Mouse (Mus musculus): ENCODE measurements around the gene Klf13.

Gene Klf13

DNA sequence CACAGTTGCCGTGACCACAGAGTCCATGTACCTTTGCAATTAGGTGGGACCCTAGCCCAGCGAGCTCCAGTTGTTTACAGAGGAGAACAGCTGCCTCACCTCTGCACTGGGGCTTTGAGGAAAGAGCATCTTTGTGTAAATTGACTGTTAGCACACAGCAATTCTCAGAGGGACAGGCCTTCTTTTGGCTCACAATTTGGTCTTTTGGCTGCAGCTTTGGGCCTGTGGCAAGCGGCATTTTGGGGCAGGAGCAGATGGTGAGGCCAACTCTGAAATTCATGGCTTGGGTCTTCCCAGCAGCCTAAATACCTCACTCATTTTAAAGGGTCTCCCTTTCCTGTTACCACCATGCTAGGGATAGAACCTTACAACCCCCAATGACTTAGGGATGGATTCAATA, 10.5 kb upstream of the Klf13 start:
- DNase-seq (ENCODE audit: low spot score in 2 of 2): no peak

- DNase-seq (ENCODE audit: low spot score in 2 of 2): no peak
Measured at GRCm38 (mm10) chr7:63947514-63948487, 9.1 kb upstream of the Klf13 start.

DNA sequence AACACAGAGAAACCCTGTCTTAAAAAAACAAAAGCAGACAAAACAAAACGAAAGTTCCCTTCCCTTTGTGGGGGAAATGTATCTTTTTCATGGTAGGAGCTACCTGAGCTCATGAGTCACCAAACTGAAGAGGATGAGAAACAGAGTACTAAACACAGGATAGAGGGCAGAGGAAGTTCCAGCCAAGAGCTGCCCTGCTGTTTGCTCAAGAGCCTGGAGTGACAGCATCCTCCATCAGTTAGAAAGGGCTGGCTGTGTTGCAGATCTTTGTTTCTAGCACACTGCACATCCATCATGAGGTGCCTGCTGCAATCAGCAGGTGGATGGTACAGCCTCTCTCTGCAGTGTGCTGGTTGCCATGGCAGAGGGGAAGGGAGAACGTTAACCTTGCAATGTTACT, 5.2 kb upstream of the Klf13 start:
- DNase-seq (ENCODE audit: low spot score in 2 of 2): no peak

GRCm38 (mm10) chr7:63941501-63941900, 2.8 kb upstream of the Klf13 start:
- DNase-seq (ENCODE audit: low spot score in 2 of 2): no peak

- DNase-seq (ENCODE audit: low spot score in 2 of 2): no peak
Measured at GRCm38 (mm10) chr7:63941050-63941449, 2.3 kb upstream of the Klf13 start.

DNA sequence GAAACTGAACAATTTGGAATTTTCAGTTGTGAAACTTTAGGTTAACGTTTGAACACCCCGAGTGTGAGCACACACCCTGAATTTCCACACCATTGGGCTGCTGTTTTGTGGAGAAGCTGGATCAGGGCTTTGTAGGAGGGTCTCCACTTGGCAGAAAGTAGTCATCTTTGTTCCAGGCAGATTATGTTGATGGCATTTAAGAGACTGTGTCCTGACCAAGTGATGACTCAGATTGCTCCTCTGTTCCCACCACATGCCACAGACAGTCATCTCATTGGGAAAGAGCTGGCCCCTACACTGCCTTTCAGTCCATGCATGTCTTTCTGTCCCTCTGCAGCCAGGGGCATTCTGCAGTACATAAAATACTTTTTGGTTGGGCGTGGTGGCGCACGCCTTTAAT, 1.6 kb upstream of the Klf13 start:
- DNase-seq (ENCODE audit: low spot score in 2 of 2): no peak

- peak in 1 of 2 experiments; percentile 66 for DNase-seq (ENCODE audit: low spot score in 2 of 2)
Measured at GRCm38 (mm10) chr7:63939397-63939951, 759 bp upstream of the Klf13 start.

- DNase-seq (ENCODE audit: low spot score in 2 of 2): no peak
Measured at GRCm38 (mm10) chr7:63938066-63938913, 425 bp downstream of the Klf13 start.

DNA sequence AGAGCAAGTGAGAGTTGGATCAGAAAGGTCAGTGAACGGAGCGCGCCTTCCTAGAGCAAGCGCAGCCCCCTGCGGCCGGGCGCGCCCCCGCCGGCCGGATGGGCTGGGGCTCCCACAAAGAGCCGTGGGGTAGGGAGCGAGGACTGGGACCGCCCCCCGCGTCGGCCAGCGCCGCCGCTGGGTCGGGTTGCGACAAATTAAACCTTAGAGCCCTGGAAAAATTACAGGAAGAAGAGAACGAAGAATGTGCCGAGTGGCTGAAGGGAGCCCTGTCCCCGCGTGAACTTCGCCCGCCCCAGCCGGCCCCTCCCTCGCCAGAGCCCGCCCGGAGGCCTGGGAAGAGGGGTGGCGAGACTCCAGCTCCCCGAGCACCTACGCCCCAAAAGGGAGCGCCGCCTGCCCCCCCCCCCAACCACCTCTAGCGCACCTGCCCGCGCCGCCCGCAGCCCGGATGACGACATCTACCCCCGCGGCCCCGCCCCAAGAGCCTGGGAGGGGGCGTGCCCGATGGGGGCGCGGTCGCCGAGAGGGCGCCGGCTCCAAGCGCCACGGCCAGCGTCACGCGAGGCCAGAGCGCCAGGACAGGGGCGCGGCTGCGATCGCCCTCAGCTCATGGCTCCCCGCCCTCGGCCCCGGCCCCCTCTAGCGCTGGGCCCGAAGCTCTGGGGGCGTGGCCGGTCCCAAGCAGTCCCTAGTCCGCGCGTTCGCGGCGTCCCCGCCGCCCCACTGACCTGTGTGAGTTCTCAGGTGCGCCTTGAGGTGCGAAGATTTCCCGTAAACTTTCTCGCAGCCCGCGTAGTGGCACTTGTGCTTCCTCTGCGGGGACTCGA, 1.3 kb downstream of the Klf13 start:
- DNase-seq (ENCODE audit: low spot score in 2 of 2): peak; percentile 82 to 86

DNA sequence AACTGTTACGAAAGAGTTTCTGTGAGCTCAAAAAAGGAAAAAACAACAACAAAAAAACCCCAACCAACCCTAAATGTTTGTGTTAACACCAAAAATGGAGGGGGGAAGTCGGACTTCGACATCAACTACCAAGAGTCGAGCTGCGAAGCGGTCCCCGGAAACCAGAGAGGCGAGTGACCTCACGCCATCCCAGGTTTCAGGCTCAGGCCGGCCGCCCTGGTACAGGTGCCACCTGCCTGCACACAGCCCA, 1.8 kb downstream of the Klf13 start:
- no peak for DNase-seq (ENCODE audit: low spot score in 2 of 2)

DNA sequence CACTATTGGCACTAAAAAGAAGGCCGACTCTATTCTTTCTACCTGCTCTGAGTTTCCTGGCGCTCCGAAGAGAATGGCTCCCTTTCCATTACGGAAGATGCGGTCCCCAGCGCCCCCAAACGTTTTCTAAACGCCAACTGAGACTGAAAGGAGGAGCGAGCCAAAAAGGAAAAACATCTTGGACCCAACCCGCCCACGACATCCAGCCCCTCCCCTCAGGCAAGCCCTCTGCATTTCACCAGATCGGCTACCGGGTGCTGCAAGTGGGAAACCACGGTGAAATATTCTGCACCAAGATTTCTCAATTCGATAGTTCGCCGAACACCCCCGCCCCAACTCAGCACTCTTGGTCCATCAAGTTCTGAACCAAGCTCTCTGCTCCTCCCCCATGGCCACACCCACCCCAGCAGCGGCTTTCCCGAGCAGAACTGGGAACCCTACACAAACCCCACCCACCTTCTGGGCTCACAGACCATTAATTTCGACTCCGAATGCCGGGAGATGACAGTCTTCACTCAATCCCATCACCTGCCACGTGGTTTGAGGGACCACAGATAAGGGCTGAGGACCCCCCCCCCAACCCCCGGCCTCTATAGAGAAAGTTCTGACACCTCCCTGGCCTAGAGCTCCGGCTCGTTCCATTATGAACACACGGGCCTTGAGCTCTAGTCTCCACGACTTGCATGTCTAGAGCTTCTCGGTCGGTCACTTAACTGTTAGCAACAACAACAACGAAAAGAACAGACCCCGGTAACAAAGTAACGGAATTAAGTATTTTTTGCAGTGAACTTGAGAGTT, 2.3 kb downstream of the Klf13 start:
- peak; percentile 64 to 83 for DNase-seq (ENCODE audit: low spot score in 2 of 2)

DNA sequence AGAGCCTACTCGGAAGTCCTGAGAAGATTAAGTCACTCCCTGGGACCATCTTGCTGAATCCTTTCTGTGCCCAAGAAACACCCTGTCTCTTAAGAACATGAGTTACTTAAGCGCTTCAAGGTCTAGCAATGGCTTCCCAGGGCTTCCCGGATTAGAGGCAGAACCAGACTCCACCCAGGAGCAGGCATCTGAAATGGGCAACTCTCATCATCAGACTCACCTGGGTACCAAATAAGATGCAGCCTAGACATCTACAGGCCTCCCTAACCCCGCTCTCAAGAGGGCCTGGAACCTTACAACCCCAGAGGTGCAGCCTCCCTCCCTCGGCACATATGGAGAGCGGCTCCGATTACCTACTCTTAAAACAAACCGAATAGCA, 2.9 kb downstream of the Klf13 start:
- DNase-seq (ENCODE audit: low spot score in 2 of 2): no peak

- no peak for DNase-seq (ENCODE audit: low spot score in 2 of 2)
Measured at GRCm38 (mm10) chr7:63934530-63934929, 4.2 kb downstream of the Klf13 start.

DNA sequence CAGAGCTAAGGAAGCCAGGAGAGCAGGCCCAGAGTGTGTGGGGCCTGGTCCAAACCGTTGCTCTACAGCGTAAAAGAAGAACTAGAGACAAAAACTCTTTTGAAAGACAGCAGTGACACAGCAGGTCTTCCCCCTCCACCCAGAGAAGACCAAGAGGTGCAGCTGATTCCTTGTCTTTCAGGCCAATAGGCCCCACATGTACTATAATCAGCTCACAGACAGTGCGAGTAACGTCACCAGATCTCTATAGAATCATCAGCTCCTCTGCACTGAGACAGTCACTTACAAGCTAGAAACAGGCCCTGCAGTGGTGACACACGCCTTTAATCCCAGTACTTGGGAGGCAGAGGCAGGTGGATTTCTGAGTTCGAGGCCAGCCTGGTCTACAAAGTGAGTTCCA, 4.8 kb downstream of the Klf13 start:
- no peak for DNase-seq (ENCODE audit: low spot score in 2 of 2)

- no peak for DNase-seq (ENCODE audit: low spot score in 2 of 2)
Measured at GRCm38 (mm10) chr7:63932461-63932860, 6.3 kb downstream of the Klf13 start.

GRCm38 (mm10) chr7:63930766-63931165, 7.9 kb downstream of the Klf13 start:
- DNase-seq (ENCODE audit: low spot score in 2 of 2): no peak

DNA sequence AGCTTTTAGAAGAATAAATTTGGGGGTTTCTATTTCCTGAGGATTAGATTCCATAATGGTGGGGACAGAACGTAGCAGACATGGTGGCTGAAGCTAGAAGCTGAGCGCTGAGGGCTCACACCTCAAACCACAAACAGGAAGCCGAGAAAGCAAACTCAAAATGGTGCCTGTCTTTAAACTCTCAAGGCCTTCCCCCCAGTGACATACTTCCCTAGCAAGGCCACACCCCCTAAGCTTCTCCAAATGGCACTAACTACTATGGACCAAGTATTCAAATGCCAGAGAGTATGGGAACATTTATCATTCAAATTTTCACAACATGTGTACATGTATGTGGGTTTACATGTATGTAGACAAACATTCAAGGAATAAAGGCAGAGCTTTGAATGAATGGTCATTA, 8.6 kb downstream of the Klf13 start:
- no peak for DNase-seq (ENCODE audit: low spot score in 2 of 2)

DNA sequence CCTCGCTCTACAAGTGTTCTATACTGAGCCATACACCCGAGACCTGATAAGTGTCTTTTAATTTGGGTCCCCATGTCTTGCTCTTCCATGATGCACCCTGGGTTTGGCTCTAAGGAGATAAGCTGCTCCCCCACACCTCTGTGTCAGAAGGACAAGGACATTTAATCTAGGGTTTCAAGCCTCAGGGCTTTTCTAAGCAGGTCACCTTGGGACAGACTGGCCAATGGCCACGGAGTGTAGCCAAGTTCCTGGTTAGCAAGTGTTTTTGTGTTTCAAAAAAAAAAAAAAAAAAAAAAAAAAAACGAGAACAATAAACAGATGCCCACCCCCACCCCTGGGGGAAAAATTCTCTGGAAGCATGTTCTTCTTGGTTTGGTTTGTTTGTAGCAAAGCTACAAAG, 9.6 kb downstream of the Klf13 start:
- DNase-seq (ENCODE audit: low spot score in 2 of 2): no peak

GRCm38 (mm10) chr7:63927121-63927520, 11.6 kb downstream of the Klf13 start:
- DNase-seq (ENCODE audit: low spot score in 2 of 2): no peak

DNA sequence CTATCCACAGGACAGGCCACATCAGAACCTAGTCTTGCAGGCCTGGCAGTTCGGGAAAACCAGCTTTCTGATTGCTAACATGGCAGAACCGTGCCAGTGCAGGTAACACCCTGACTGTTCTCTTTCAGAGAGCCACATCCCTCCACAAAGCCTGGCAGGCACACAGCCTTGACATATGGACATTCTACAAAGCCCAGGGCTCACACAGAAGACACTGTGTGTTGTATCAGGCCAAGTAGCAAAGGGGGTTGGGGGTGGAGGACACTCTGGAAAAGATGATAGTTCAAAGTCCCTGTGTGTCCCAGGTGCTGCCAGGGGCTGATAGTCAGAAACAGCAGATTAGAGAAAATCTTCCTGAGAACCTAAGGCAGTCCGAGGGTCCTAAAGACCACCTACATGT, 12.2 kb downstream of the Klf13 start:
- DNase-seq (ENCODE audit: low spot score in 2 of 2): no peak
